Mouse (Mus musculus): ENCODE measurements around the gene Cpxm2. TPM values are rescaled to one million over a fixed set of nuclear protein-coding genes. Genes with fewer than 3 reads are reported as not detected.

The Cpxm2 gene
- total RNA-seq, 2 experiments from 2014 or later, result 3.1 to 7.0 TPM

GRCm38 (mm10) chr7:132031940-132032531, 122.5 kb downstream of the Cpxm2 start:
- intact Hi-C loops (cut with DNase I), result no loop called here
- DNase-seq, result no peak

- DNase-seq, result no peak
- intact Hi-C loops (cut with DNase I), result no loop called here
Observed at GRCm38 (mm10) chr7:132026671-132027070, 127.9 kb downstream of the Cpxm2 start.

GRCm38 (mm10) chr7:132025591-132025990, 128.9 kb downstream of the Cpxm2 start:
- intact Hi-C loops (cut with DNase I), result no loop called here
- no peak for DNase-seq

GRCm38 (mm10) chr7:132015933-132016332, 138.6 kb downstream of the Cpxm2 start:
- no peak for DNase-seq
- intact Hi-C loops (cut with DNase I), result no loop called here

GRCm38 (mm10) chr7:132015193-132015592, 139.3 kb downstream of the Cpxm2 start:
- DNase-seq, result no peak
- intact Hi-C loops (cut with DNase I), result no loop called here

GRCm38 (mm10) chr7:132013970-132014369, 140.6 kb downstream of the Cpxm2 start:
- intact Hi-C loops (cut with DNase I), result no loop called here
- DNase-seq, result no peak

- DNase-seq, result no peak
- intact Hi-C loops (cut with DNase I), result no loop called here
Observed at GRCm38 (mm10) chr7:132012969-132013679, 141.4 kb downstream of the Cpxm2 start.

- no peak for DNase-seq
- intact Hi-C loops (cut with DNase I), result no loop called here
Observed at GRCm38 (mm10) chr7:132009002-132009401, 145.5 kb downstream of the Cpxm2 start.

- intact Hi-C loops (cut with DNase I), result no loop called here
- no peak for DNase-seq
Observed at GRCm38 (mm10) chr7:132005996-132006696, 148.4 kb downstream of the Cpxm2 start.

- intact Hi-C loops (cut with DNase I), result no loop called here
- no peak for DNase-seq
Observed at GRCm38 (mm10) chr7:131992873-131993272, 161.7 kb downstream of the Cpxm2 start.

GRCm38 (mm10) chr7:131992226-131992625, 162.3 kb downstream of the Cpxm2 start:
- intact Hi-C loops (cut with DNase I), result no loop called here

GRCm38 (mm10) chr7:131989056-131989455, 165.5 kb downstream of the Cpxm2 start:
- DNase-seq, result no peak
- intact Hi-C loops (cut with DNase I), result no loop called here

More at GRCm38 (mm10) chr7:131992226-131992625, 162.3 kb downstream of the Cpxm2 start:
- DNase-seq, result no peak

Other genes starting within 250 kb of the Cpxm2 start
- not detected for gene Gpr26, start 188.3 kb downstream of the Cpxm2 start, total RNA-seq (2021)
- 1 to 10 TPM; 8.3 to 9.2 TPM for gene Chst15, start 162.5 kb upstream of the Cpxm2 start, total RNA-seq (2021)

Data from heart, postnatal 36 days (tissue).